Mouse (Mus musculus) brain, embryonic 18.5 days (tissue): Measurements from ENCODE around the gene Cdk10.

Source experiments
- DNase-seq: peaks from one replicate; pipeline ENCODE4 v3.0.0-alpha.2; 2012; ENCODE audit warnings: low read depth, low spot score

Cdk10 gene

GRCm38 (mm10) chr8:123271901-123272300, 47.3 kb downstream of the Cdk10 start:
- no peak for DNase-seq

GRCm38 (mm10) chr8:123274447-123274846, 49.8 kb downstream of the Cdk10 start:
- DNase-seq = no peak

- no peak for DNase-seq
Measured at GRCm38 (mm10) chr8:123275096-123275495, 50.5 kb downstream of the Cdk10 start.

- DNase-seq = no peak
Measured at GRCm38 (mm10) chr8:123278445-123278844, 53.8 kb downstream of the Cdk10 start.

GRCm38 (mm10) chr8:123279828-123280227, 55.2 kb downstream of the Cdk10 start:
- DNase-seq = no peak

GRCm38 (mm10) chr8:123280302-123281094, 55.9 kb downstream of the Cdk10 start:
- DNase-seq = no peak
